Mouse (Mus musculus) large intestine, adult 2 months (tissue): Measurements from ENCODE around the gene Mmp10. TPM values are rescaled to one million over a fixed set of nuclear protein-coding genes. Genes with fewer than 3 reads are reported as not detected.

Experiments
- polyA plus RNA-seq: library from polyadenylated mRNA; depleted of rRNA; stranded (reverse); fragments of >200 nt; gene quantifications from 2 replicates; pipeline ENCODE4 v1.2.3, GENCODE M21; 2012; rRNA removed

Gene Mmp10
- polyA plus RNA-seq, 1 experiment = 10.5 TPM

Other genes with a start within 250 kb of the Mmp10 start
- 0.98 and 2.3 TPM in 2 replicates for gene Mmp13, start 229.8 kb upstream of the Mmp10 start, polyA plus RNA-seq
- 0.19 and 0.21 TPM in 2 replicates for gene Mmp12, start 158.0 kb upstream of the Mmp10 start, polyA plus RNA-seq
- not detected in 2 replicates for gene Mmp1b, start 114.3 kb upstream of the Mmp10 start, polyA plus RNA-seq
- 0.92 and 1.3 TPM in 2 replicates for gene Mmp3, start 56.5 kb upstream of the Mmp10 start, polyA plus RNA-seq
- 0.04 TPM in 1 of 2 replicates, not detected in the other for gene Mmp8, start 56.1 kb downstream of the Mmp10 start, polyA plus RNA-seq
- not detected in 2 replicates for gene Mmp27, start 69.0 kb downstream of the Mmp10 start, polyA plus RNA-seq
- 0.08 and 0.29 TPM in 2 replicates for gene Mmp20, start 125.9 kb downstream of the Mmp10 start, polyA plus RNA-seq
- gene Mmp7, start 189.7 kb downstream of the Mmp10 start, polyA plus RNA-seq = 236 and 484 TPM in 2 replicates